Mouse (Mus musculus): Measurements from ENCODE around the gene Lrp1. TPM values are rescaled to one million over a fixed set of nuclear protein-coding genes. Genes with fewer than 3 reads are reported as not detected.

Lrp1 gene
- polyA plus RNA-seq, 1 experiment = 404 TPM

GRCm38 (mm10) chr10:127654970-127655579 lies 34.1 kb upstream of the Lrp1 start:
- H3K27ac ChIP-seq (ENCODE audit: insufficient read depth, low read depth, low read length) = no peak overlapping the region
- WGBS = 89% methylated on average over 16 of the region's 16 CpGs
- H3K4me3 ChIP-seq (ENCODE audit: insufficient read depth, low read depth, low read length) = no peak overlapping the region

GRCm38 (mm10) chr10:127652906-127653638 lies 32.1 kb upstream of the Lrp1 start:
- H3K4me1 ChIP-seq (ENCODE audit: control insufficient read depth, insufficient read depth, low read length) = no peaks in the 10 kb centered on the region
- peak overlapping the region; percentile 39 for H3K4me3 ChIP-seq (ENCODE audit: insufficient read depth, low read depth, low read length)
- TF ChIP-seq CTCF (IDR thresholded peaks at IDR 0.05; ENCODE audit: insufficient read depth, low read depth, low read length) (no peak), POLR2A (IDR thresholded peaks at IDR 0.05; ENCODE audit: insufficient read depth, low read depth, low read length) (no peak)
- H3K27ac ChIP-seq (ENCODE audit: insufficient read depth, low read depth, low read length) = no peak overlapping the region
- 50% methylated on average over 21 of the region's 21 CpGs for WGBS

More at GRCm38 (mm10) chr10:127654970-127655579, 34.1 kb upstream of the Lrp1 start:
- TF ChIP-seq CTCF (IDR thresholded peaks at IDR 0.05; ENCODE audit: insufficient read depth, low read depth, low read length) = no peak
- no peak for TF ChIP-seq POLR2A (IDR thresholded peaks at IDR 0.05; ENCODE audit: insufficient read depth, low read depth, low read length)
- peaks cover 9% of the 10 kb centered on the region for H3K4me1 ChIP-seq (ENCODE audit: control insufficient read depth, insufficient read depth, low read length)

- Histone ChIP-seq H3K4me1 (ENCODE audit: control insufficient read depth, insufficient read depth, low read length) (peaks cover 20% of the 10 kb centered on the region), H3K27ac (ENCODE audit: insufficient read depth, low read depth, low read length) (no peak overlapping the region), H3K4me3 (ENCODE audit: insufficient read depth, low read depth, low read length) (no peak overlapping the region)
- WGBS = 79% methylated on average over 2 of the region's 2 CpGs
- TF ChIP-seq CTCF (IDR thresholded peaks at IDR 0.05; ENCODE audit: insufficient read depth, low read depth, low read length) = no peak
- no peak for TF ChIP-seq POLR2A (IDR thresholded peaks at IDR 0.05; ENCODE audit: insufficient read depth, low read depth, low read length)
Observed at GRCm38 (mm10) chr10:127645791-127646190, 24.8 kb upstream of the Lrp1 start.

GRCm38 (mm10) chr10:127643553-127644238 lies 22.7 kb upstream of the Lrp1 start:
- 11% methylated on average over 25 of the region's 25 CpGs for WGBS
- no peak overlapping the region for H3K27ac ChIP-seq (ENCODE audit: insufficient read depth, low read depth, low read length)
- H3K4me1 ChIP-seq (ENCODE audit: control insufficient read depth, insufficient read depth, low read length) = peaks cover 20% of the 10 kb centered on the region
- TF ChIP-seq CTCF (IDR thresholded peaks at IDR 0.05; ENCODE audit: insufficient read depth, low read depth, low read length) (no peak), POLR2A (IDR thresholded peaks at IDR 0.05; ENCODE audit: insufficient read depth, low read depth, low read length) (no peak)
- H3K4me3 ChIP-seq (ENCODE audit: insufficient read depth, low read depth, low read length) = peak overlapping the region; percentile 42

- TF ChIP-seq POLR2A (IDR thresholded peaks at IDR 0.05; ENCODE audit: insufficient read depth, low read depth, low read length) (no peak), CTCF (IDR thresholded peaks at IDR 0.05; ENCODE audit: insufficient read depth, low read depth, low read length) (no peak)
- 25% methylated on average over 37 of the region's 37 CpGs for WGBS
- Histone ChIP-seq H3K4me1 (ENCODE audit: control insufficient read depth, insufficient read depth, low read length) (peaks cover 20% of the 10 kb centered on the region), H3K27ac (ENCODE audit: insufficient read depth, low read depth, low read length) (peak within 1 kb of the TSS; percentile 9), H3K4me3 (ENCODE audit: insufficient read depth, low read depth, low read length) (peak within 1 kb of the TSS; percentile 42)
Observed at GRCm38 (mm10) chr10:127642772-127643552, 22.0 kb upstream of the Lrp1 start, which contains the start of gene Stat6. Gene Stat6, plus strand, starts transcription at chr10:127642986.

GRCm38 (mm10) chr10:127641861-127642771 lies 21.2 kb upstream of the Lrp1 start:
- 9% methylated on average over 19 of the region's 19 CpGs for WGBS
- peaks cover 20% of the 10 kb centered on the region for H3K4me1 ChIP-seq (ENCODE audit: control insufficient read depth, insufficient read depth, low read length)
- peak overlapping the region; percentile 42 for H3K4me3 ChIP-seq (ENCODE audit: insufficient read depth, low read depth, low read length)
- TF ChIP-seq CTCF (IDR thresholded peaks at IDR 0.05; ENCODE audit: insufficient read depth, low read depth, low read length) (peak; percentile 91), POLR2A (IDR thresholded peaks at IDR 0.05; ENCODE audit: insufficient read depth, low read depth, low read length) (no peak)
- H3K27ac ChIP-seq (ENCODE audit: insufficient read depth, low read depth, low read length) = peak overlapping the region; percentile 9

- 75% methylated on average over 5 of the region's 5 CpGs for WGBS
- Histone ChIP-seq H3K4me1 (ENCODE audit: control insufficient read depth, insufficient read depth, low read length) (peaks cover 20% of the 10 kb centered on the region), H3K4me3 (ENCODE audit: insufficient read depth, low read depth, low read length) (no peak overlapping the region), H3K27ac (ENCODE audit: insufficient read depth, low read depth, low read length) (no peak overlapping the region)
- no peak for TF ChIP-seq POLR2A (IDR thresholded peaks at IDR 0.05; ENCODE audit: insufficient read depth, low read depth, low read length)
- TF ChIP-seq CTCF (IDR thresholded peaks at IDR 0.05; ENCODE audit: insufficient read depth, low read depth, low read length) = no peak
Observed at GRCm38 (mm10) chr10:127640421-127640820, 19.5 kb upstream of the Lrp1 start.
